Mouse (Mus musculus): ENCODE data around the gene Rac1. TPM values are rescaled to one million over a fixed set of nuclear protein-coding genes. Genes with fewer than 3 reads are reported as not detected.

The Rac1 gene
- polyA plus RNA-seq, 1 experiment from 2014 or later, result 506 TPM

DNA sequence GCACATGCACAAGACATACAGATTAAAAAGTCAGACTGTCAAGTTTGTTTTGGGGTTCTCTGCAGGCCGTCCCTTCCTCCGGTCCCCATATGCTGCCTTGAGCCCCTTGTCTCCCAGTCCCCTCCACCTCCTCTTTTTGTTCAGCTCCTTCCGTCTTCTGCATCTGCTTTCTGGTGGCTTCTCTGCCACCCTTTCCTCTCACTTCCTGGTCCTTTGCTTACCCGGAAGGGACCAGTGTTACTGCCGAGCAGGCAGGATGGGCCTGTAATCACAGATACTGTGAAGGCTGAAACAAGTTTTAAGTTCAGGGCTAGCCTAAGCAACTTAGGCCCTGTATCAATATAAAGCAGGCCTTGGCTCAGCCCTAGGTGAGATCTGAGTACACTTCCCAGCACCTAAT is 39.8 kb downstream of the Rac1 start:
- no peak overlapping the region for H3K4me3 ChIP-seq
- H3K4me2 ChIP-seq, result no peak overlapping the region
- no peak overlapping the region for H3K9ac ChIP-seq
- ATAC-seq (ENCODE audit: insufficient number of reproducible peaks, low FRiP score, low TSS enrichment, low read depth), result no peak
- 86% methylated on average over 5 of the region's 5 CpGs for WGBS
- H3K27ac ChIP-seq, result no peak overlapping the region
- H3K9me3 ChIP-seq, result 0 out of 2 replicates have a peak, but pooled peaks cover 3% of the 10 kb centered on the region
- H3K4me1 ChIP-seq, result no peaks in the 10 kb centered on the region
- H3K36me3 ChIP-seq, result peaks cover 45% of the 10 kb centered on the region
- H3K27me3 ChIP-seq, result no peaks in the 10 kb centered on the region

DNA sequence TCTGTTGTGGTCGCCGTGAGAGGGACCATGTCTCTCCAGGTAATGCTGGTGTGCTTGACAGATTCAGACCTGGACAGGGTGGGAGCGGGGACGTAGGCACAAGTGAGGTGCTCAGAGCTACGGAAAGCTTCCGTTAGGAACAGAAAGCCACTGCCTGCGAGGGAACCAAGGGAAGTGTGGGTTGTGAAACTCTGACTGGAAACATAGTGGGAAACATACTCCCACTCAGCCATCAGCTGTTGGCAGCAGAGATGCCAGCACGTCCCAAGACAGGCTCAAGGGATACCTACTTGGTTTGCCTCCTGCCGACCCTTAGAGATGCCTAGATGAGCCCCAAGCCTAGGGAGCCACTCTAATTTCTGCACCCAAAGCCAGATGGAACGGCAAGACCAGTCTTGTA is 40.6 kb downstream of the Rac1 start:
- Histone ChIP-seq H3K9me3 (0 out of 2 replicates have a peak, but pooled peaks cover 3% of the 10 kb centered on the region), H3K4me2 (no peak overlapping the region), H3K9ac (no peak overlapping the region), H3K27ac (no peak overlapping the region), H3K4me3 (no peak overlapping the region), H3K4me1 (no peaks in the 10 kb centered on the region), H3K36me3 (peaks cover 42% of the 10 kb centered on the region), H3K27me3 (no peaks in the 10 kb centered on the region)
- ATAC-seq (ENCODE audit: insufficient number of reproducible peaks, low FRiP score, low TSS enrichment, low read depth), result no peak
- WGBS, result 90% methylated on average over 10 of the region's 10 CpGs

DNA sequence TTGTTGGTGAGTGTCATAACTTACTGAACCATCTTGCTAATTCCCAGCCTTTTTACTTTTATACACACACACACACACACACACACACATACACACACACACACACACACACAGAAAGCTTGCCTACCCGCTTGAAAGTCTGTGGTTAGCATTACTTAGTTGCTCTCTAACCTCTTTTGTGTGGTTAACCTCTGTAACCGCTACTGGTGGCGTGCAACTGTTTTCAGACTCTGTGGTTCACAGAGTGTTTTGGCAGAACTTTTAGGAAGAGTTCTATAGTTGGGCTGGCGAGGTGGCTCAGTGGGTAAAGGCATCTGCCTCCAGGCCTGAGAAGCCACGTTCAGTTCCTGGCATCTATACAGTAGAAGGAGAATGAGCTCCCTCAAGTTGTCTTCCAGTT is 42.9 kb downstream of the Rac1 start:
- Histone ChIP-seq H3K4me3 (no peak overlapping the region), H3K27me3 (no peaks in the 10 kb centered on the region), H3K9ac (no peak overlapping the region), H3K4me2 (no peak overlapping the region), H3K9me3 (no peaks in the 10 kb centered on the region), H3K4me1 (no peaks in the 10 kb centered on the region), H3K27ac (no peak overlapping the region), H3K36me3 (peaks cover 39% of the 10 kb centered on the region)
- 85% methylated on average over 5 of the region's 5 CpGs for WGBS
- no peak for ATAC-seq (ENCODE audit: insufficient number of reproducible peaks, low FRiP score, low TSS enrichment, low read depth)

DNA sequence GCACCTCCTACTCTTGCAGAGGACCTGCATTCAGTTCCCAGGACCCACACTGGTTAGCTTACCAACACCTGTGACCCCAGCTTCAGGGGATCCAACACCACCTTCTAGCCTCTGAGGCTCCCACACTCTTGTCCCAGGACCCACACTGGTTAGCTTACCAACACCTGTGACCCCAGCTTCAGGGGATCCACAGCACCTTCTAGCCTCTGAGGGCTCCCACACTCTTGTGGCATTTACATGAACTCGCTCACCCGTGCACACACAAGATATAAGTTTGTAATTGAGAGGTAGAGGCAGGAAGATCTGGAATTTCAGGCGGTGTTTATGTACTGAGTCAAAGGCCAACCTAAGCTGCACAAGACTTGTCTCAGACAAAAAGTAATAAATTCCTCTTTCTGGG is 49.9 kb downstream of the Rac1 start:
- Histone ChIP-seq H3K27ac (no peak overlapping the region), H3K27me3 (no peaks in the 10 kb centered on the region), H3K4me2 (no peak overlapping the region), H3K4me1 (no peaks in the 10 kb centered on the region), H3K4me3 (no peak overlapping the region), H3K36me3 (peaks cover 53% of the 10 kb centered on the region), H3K9ac (no peak overlapping the region), H3K9me3 (no peaks in the 10 kb centered on the region)
- no peak for ATAC-seq (ENCODE audit: insufficient number of reproducible peaks, low FRiP score, low TSS enrichment, low read depth)
- WGBS, result 88% methylated on average over 3 of the region's 3 CpGs

DNA sequence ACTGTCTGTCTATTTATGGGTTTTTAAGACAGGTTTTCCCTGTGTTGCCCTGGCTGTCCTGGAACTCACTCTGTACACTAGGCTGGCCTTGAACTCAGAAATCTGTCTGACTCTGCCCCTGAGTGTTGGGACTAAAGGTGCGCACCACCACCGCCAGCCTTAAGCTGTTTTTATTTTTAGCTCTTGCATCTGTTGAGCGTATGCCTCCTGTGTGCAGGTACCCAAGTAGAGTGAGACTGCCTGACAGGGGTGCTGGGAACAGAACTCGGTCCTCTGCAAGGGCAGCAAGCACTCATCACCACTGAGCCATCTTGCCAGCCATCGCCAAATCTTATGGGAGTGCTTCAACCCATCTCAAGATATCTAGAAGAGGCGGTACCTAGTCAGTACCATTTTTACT is 51.8 kb downstream of the Rac1 start:
- no peak for ATAC-seq (ENCODE audit: insufficient number of reproducible peaks, low FRiP score, low TSS enrichment, low read depth)
- H3K4me2 ChIP-seq, result no peak overlapping the region
- WGBS, result 93% methylated on average over 6 of the region's 6 CpGs
- H3K9ac ChIP-seq, result no peak overlapping the region
- peaks cover 45% of the 10 kb centered on the region for H3K36me3 ChIP-seq
- H3K9me3 ChIP-seq, result no peaks in the 10 kb centered on the region
- H3K4me1 ChIP-seq, result no peaks in the 10 kb centered on the region
- no peak overlapping the region for H3K4me3 ChIP-seq
- H3K27me3 ChIP-seq, result no peaks in the 10 kb centered on the region
- H3K27ac ChIP-seq, result no peak overlapping the region

DNA sequence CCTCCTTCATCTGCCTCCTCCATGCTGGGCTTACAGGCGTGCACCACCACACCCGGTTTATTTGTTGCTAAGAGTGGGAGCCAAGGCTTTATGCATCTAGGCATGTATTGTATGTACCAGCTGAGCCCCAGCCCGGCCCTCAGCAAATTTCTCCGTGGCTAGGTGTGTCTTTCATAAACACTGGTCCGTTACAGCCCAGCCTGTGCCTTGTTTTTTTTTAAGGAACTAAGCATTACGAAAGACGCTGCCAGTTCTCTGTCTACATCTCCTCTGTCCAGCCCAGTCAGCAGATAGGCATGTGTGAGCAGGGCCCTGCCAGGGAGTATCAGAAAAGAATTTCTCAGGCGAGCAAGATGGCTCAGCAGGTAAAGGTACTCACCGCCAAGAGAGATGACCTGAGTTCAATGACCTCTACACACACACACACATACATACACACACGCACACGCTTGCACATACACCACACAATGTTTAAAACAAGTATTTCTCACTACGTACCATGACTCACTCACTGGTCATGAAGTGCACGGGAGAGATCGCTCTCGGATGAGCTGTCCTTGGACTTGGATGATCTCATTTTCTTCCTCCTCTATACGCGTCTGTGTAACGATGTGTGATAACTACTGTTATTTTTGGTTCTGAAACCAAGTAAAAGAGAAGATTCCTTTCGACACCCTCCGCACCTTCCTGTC is 52.5 kb downstream of the Rac1 start:
- peaks cover 45% of the 10 kb centered on the region for H3K36me3 ChIP-seq
- no peak for ATAC-seq (ENCODE audit: insufficient number of reproducible peaks, low FRiP score, low TSS enrichment, low read depth)
- no peaks in the 10 kb centered on the region for H3K4me1 ChIP-seq
- H3K9ac ChIP-seq, result no peak overlapping the region
- no peaks in the 10 kb centered on the region for H3K27me3 ChIP-seq
- H3K9me3 ChIP-seq, result no peaks in the 10 kb centered on the region
- 86% methylated on average over 20 of the region's 20 CpGs for WGBS
- no peak overlapping the region for H3K4me2 ChIP-seq
- H3K27ac ChIP-seq, result no peak overlapping the region
- H3K4me3 ChIP-seq, result no peak overlapping the region

DNA sequence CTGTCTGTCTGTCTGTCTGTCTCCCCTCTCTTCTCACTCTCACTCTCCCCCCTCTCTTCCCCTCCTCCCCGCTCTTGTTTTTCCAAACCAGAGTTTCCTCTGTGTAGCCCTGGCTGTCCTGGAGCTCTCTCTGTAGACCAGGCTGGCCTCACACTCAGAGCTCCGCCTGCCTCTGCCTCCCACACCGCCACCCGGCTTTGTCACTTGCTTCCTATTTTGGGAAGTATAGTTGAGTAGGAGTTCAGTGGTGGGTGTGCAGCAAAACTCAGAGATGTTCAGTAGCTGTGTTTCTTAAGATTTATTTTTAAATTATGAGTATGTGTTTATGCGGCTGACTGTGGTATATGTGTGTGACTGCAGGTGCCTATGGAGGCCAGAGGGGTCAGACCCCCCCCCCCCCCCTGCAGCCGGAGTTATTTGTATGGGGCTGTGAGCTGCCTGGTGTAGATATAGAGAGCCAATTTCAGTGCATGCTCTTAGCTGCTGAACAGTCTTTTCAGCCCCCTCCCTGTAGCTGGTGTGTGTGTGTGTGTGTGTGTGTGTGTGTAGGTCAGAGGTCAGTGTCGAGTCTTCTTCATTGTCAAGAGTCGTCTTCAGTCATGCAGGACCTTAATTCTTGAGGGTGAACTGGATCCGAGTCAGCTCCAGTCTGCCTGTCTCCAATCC is 55.8 kb downstream of the Rac1 start:
- H3K4me2 ChIP-seq, result no peak overlapping the region
- no peak for ATAC-seq (ENCODE audit: insufficient number of reproducible peaks, low FRiP score, low TSS enrichment, low read depth)
- WGBS, result 87% methylated on average over 9 of the region's 9 CpGs
- no peaks in the 10 kb centered on the region for H3K27me3 ChIP-seq
- H3K27ac ChIP-seq, result no peak overlapping the region
- no peaks in the 10 kb centered on the region for H3K4me1 ChIP-seq
- H3K9me3 ChIP-seq, result no peaks in the 10 kb centered on the region
- no peak overlapping the region for H3K9ac ChIP-seq
- H3K4me3 ChIP-seq, result no peak overlapping the region
- H3K36me3 ChIP-seq, result peaks cover 30% of the 10 kb centered on the region

DNA sequence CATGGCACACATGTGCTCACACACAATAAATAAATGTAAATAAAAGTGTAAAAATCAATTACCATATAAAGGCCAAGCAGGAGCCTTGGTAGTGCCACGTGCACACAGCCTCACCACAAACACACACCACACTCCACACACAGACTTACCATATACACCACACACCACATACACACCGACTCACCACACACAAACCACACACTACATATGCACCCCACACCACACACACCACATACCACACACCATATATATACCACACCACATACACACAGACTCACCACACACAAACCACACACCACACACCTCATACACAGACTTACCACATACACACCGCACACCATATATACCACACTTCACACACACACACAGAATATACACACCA is 56.7 kb downstream of the Rac1 start:
- ATAC-seq (ENCODE audit: insufficient number of reproducible peaks, low FRiP score, low TSS enrichment, low read depth), result no peak
- Histone ChIP-seq H3K4me3 (no peak overlapping the region), H3K36me3 (peaks cover 27% of the 10 kb centered on the region), H3K27me3 (no peaks in the 10 kb centered on the region), H3K9ac (no peak overlapping the region), H3K27ac (no peak overlapping the region), H3K4me2 (no peak overlapping the region), H3K9me3 (no peaks in the 10 kb centered on the region), H3K4me1 (no peaks in the 10 kb centered on the region)
- WGBS, result 88% methylated on average over 3 of the region's 3 CpGs

DNA sequence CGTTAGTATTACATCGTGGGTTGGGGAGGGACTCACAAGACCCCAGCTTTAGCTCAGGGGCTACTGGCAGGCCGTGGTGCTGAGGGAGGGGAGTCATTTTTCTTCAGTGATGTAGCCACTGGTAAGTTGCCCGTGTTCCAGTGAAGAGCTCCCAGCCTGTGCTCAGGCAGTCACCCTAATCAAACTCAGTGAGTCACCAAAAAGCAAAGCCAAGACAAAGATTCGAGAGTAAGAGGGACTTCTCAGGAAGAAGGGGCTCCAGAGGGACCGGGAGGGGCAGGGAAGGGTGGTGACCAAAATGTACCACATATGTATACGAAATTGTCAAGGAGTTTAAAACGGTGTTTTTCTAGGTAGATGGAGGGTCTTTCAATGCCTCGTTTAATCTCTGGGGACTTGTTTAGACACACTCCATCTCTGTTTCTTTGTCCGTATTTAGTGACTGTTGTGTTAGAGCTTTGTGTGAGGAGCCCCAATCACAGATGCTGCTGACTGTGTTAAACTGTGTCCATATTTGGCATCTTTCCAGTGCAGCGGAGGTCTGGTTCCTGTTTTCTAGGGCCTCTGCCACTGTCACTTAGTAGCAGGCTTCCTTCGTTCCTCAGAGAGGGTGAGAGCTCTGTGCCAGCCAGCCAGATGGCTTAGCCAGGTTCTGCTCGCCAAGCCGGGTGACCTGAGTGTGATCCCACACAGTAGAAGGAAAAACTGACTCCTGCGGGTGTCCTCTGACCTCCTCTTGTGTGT is 57.2 kb downstream of the Rac1 start:
- H3K4me3 ChIP-seq, result no peak overlapping the region
- H3K4me2 ChIP-seq, result no peak overlapping the region
- H3K27me3 ChIP-seq, result no peaks in the 10 kb centered on the region
- no peaks in the 10 kb centered on the region for H3K9me3 ChIP-seq
- no peak overlapping the region for H3K9ac ChIP-seq
- no peak overlapping the region for H3K27ac ChIP-seq
- H3K4me1 ChIP-seq, result peaks cover 2% of the 10 kb centered on the region; the same call in 1 of the 2 replicates
- 75% methylated on average over 15 of the region's 15 CpGs for WGBS
- H3K36me3 ChIP-seq, result peaks cover 23% of the 10 kb centered on the region
- no peak for ATAC-seq (ENCODE audit: insufficient number of reproducible peaks, low FRiP score, low TSS enrichment, low read depth)

DNA sequence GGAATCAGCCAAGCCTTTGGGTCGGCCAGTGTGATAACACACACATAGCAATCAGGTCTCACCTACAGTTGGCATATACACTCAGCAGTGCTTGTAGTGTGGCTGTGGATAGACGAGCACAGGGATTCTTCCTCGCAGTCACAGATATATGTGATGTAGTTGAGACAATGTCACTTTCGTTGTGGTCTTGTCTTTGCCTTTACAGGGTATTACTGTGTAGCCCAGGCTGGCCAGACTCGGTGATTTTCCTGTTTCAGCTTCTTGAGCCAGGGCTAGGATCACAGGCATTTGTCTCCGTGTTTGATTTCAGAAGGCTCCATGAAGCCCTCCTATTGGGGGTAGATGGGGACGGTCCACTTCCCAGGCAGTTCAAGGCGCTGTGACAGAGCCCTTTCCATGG is 58.2 kb downstream of the Rac1 start:
- Histone ChIP-seq H3K36me3 (peaks cover 13% of the 10 kb centered on the region), H3K9me3 (no peaks in the 10 kb centered on the region), H3K27me3 (no peaks in the 10 kb centered on the region), H3K4me1 (peaks cover 8% of the 10 kb centered on the region), H3K9ac (no peak overlapping the region), H3K4me2 (no peak overlapping the region), H3K4me3 (no peak overlapping the region), H3K27ac (no peak overlapping the region)
- WGBS, result 91% methylated on average over 8 of the region's 8 CpGs
- no peak for ATAC-seq (ENCODE audit: insufficient number of reproducible peaks, low FRiP score, low TSS enrichment, low read depth)

DNA sequence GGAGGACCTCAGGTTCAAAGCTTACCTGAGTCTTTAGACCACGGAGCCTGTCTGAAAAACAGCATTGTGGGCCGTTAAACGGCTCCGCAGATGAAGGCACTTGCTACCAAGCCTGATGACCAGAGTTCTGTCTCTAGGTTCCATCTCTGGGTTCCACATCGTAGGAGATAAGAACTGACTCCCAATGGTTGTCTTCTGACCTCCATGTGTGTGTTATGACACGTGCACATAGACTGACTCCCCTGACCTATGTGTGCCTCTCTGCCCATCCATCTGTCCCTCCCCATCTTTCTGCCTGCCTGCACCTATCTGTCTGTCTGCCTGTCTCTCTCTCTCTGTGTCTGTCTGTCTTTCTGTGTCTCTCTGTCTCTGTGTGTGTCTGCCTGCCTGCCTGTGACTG is 59.9 kb downstream of the Rac1 start:
- Histone ChIP-seq H3K27me3 (no peaks in the 10 kb centered on the region), H3K9ac (no peak overlapping the region), H3K4me3 (no peak overlapping the region), H3K27ac (no peak overlapping the region), H3K9me3 (no peaks in the 10 kb centered on the region), H3K4me1 (peaks cover 13% of the 10 kb centered on the region), H3K36me3 (peaks cover 4% of the 10 kb centered on the region), H3K4me2 (no peak overlapping the region)
- no peak for ATAC-seq (ENCODE audit: insufficient number of reproducible peaks, low FRiP score, low TSS enrichment, low read depth)
- WGBS, result 89% methylated on average over 6 of the region's 6 CpGs
